Mouse (Mus musculus) embryo, embryonic 11.5 days (tissue): ENCODE measurements around the gene Clec16a.
A peak's percentile ranks its signal among the peaks of the same experiment; 100 is the strongest.

Source experiments
- DNase-seq: peaks from one replicate; pipeline ENCODE4 v3.0.0-alpha.2; 2012; ENCODE audit warnings: low read depth, low spot score

Clec16a gene

GRCm38 (mm10) chr16:10534567-10534966 is 10.6 kb upstream of the Clec16a start:
- DNase-seq = no peak

- DNase-seq = no peak
Observed at GRCm38 (mm10) chr16:10536323-10536722, 8.8 kb upstream of the Clec16a start.

GRCm38 (mm10) chr16:10536961-10537360 is 8.2 kb upstream of the Clec16a start:
- DNase-seq = no peak

GRCm38 (mm10) chr16:10540763-10541597 is 4.2 kb upstream of the Clec16a start:
- no peak for DNase-seq

- no peak for DNase-seq
Observed at GRCm38 (mm10) chr16:10541598-10541930, 3.6 kb upstream of the Clec16a start.

- no peak for DNase-seq
Observed at GRCm38 (mm10) chr16:10542266-10542665, 2.9 kb upstream of the Clec16a start.

GRCm38 (mm10) chr16:10542698-10543365 is 2.3 kb upstream of the Clec16a start, which contains the start of gene Dexi:
Gene Dexi (minus strand): TSS chr16:10543054.
- peak; percentile 89 for DNase-seq

- no peak for DNase-seq
Observed at GRCm38 (mm10) chr16:10546865-10547264, 1.7 kb downstream of the Clec16a start.

GRCm38 (mm10) chr16:10548938-10549337 is 3.8 kb downstream of the Clec16a start:
- DNase-seq = no peak

GRCm38 (mm10) chr16:10549600-10549999 is 4.5 kb downstream of the Clec16a start:
- no peak for DNase-seq

- DNase-seq = no peak
Observed at GRCm38 (mm10) chr16:10551592-10551991, 6.5 kb downstream of the Clec16a start.

- no peak for DNase-seq
Observed at GRCm38 (mm10) chr16:10553858-10554257, 8.7 kb downstream of the Clec16a start.

- DNase-seq = no peak
Observed at GRCm38 (mm10) chr16:10559991-10560390, 14.9 kb downstream of the Clec16a start.

GRCm38 (mm10) chr16:10565278-10565885 is 20.2 kb downstream of the Clec16a start:
- peak; percentile 61 for DNase-seq

- no peak for DNase-seq
Observed at GRCm38 (mm10) chr16:10567153-10567552, 22.0 kb downstream of the Clec16a start.

GRCm38 (mm10) chr16:10569809-10570395 is 24.8 kb downstream of the Clec16a start:
- DNase-seq = no peak

- no peak for DNase-seq
Observed at GRCm38 (mm10) chr16:10570708-10571107, 25.6 kb downstream of the Clec16a start.

- DNase-seq = no peak
Observed at GRCm38 (mm10) chr16:10571820-10572219, 26.7 kb downstream of the Clec16a start.

GRCm38 (mm10) chr16:10574936-10575335 is 29.8 kb downstream of the Clec16a start:
- DNase-seq = no peak

- DNase-seq = no peak
Observed at GRCm38 (mm10) chr16:10575915-10576314, 30.8 kb downstream of the Clec16a start.

GRCm38 (mm10) chr16:10577548-10577947 is 32.4 kb downstream of the Clec16a start:
- no peak for DNase-seq

- no peak for DNase-seq
Observed at GRCm38 (mm10) chr16:10578376-10578775, 33.2 kb downstream of the Clec16a start.
